Mouse (Mus musculus): ENCODE measurements around the gene Ttc38. TPM values are rescaled to one million over a fixed set of nuclear protein-coding genes. Genes with fewer than 3 reads are reported as not detected.

The Ttc38 gene
- polyA plus RNA-seq (2015; fragmentation: Nextera tagmentation; extraction: Ambion mirVana) = 4.8 and 6.0 TPM in 2 replicates

DNA sequence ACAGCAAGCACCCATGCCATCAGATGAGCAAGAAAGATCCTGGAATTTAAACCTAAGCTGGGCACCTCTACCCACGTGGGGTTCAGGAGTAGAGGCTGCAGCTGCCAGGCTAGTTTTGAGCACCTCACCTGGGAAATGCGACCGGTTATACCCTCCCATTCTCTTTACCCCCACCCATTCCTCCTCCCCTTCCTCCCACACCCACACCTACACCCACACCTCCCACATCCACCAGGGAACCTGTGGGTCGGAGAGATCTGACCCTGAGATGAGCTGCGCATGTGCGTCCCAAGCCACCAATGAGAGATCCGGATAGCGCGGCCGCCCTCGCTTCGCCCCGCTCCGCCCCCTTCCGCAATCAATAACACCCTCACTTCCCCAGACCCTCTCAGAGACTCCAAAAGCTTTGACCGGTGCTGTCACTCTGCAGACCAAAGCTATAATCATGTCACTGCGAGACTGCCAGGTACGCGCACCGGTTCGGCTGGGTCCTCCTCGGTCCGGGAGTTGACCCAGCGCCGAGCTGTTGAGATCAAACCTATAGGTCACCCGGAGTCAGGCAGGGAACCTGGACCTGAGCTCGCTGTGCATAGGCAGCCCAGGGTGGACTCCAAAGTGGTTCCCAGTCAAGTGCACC lies at the start of gene Ttc38:
Ttc38 (plus strand) TSS at position 353 of the 637 bp plus-strand sequence.
- H3K27ac ChIP-seq = peak within 1 kb of the TSS; percentile 57
- WGBS = 2% methylated on average over 27 of the region's 27 CpGs
- peak; percentile 82 for ATAC-seq (ENCODE audit: borderline replicate concordance, extremely low read depth, low FRiP score, low TSS enrichment)

GRCm38 (mm10) chr15:85783146-85783545 lies 49.0 kb upstream of the Ttc38 start:
- WGBS = 75% methylated on average over 4 of the region's 4 CpGs

More for the DNA sequence above, at the start of gene Ttc38:
- Histone ChIP-seq H3K36me3 (no peaks in the 10 kb centered on the region), H3K4me2 (peak within 1 kb of the TSS; percentile 83), H3K9ac (peak within 1 kb of the TSS; percentile 63), H3K4me1 (peaks cover 15% of the 10 kb centered on the region), H3K9me3 (no peaks in the 10 kb centered on the region), H3K27me3 (no peaks in the 10 kb centered on the region), H3K4me3 (peak within 1 kb of the TSS; percentile 63)

DNA sequence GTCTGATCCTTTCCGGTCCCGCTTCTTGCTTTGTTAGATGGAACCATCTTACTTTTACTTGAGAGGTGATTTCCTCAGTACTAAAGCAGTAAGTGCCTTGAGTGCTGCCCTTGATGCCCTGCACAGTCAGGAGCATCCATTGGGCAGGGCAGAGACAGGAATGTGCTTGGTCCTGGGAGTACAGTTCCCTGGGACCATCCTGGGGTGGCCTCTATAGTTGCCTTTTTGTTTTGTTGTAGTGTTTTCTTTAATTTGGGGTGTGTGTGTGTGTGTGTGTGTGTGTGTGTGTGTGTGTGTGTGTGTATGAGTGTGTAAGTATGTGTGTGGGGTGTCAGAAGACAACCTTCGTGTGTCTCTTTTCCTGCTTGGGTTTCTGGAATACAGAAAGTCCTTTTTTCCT lies 47.8 kb upstream of the Ttc38 start:
- 84% methylated on average over 3 of the region's 3 CpGs for WGBS
- Histone ChIP-seq H3K9ac (no peak overlapping the region), H3K9me3 (no peaks in the 10 kb centered on the region), H3K4me3 (no peak overlapping the region), H3K4me1 (no peaks in the 10 kb centered on the region), H3K36me3 (no peaks in the 10 kb centered on the region), H3K27me3 (peaks cover 3% of the 10 kb centered on the region; the same call in 1 of the 2 replicates), H3K4me2 (no peak overlapping the region), H3K27ac (no peak overlapping the region)
- no peak for ATAC-seq (ENCODE audit: borderline replicate concordance, extremely low read depth, low FRiP score, low TSS enrichment)

More at GRCm38 (mm10) chr15:85783146-85783545, 49.0 kb upstream of the Ttc38 start:
- Histone ChIP-seq H3K27me3 (peaks cover 3% of the 10 kb centered on the region; the same call in 1 of the 2 replicates), H3K9ac (no peak overlapping the region), H3K4me3 (no peak overlapping the region), H3K4me2 (no peak overlapping the region), H3K27ac (no peak overlapping the region), H3K4me1 (no peaks in the 10 kb centered on the region), H3K36me3 (no peaks in the 10 kb centered on the region), H3K9me3 (no peaks in the 10 kb centered on the region)
- no peak for ATAC-seq (ENCODE audit: borderline replicate concordance, extremely low read depth, low FRiP score, low TSS enrichment)

DNA sequence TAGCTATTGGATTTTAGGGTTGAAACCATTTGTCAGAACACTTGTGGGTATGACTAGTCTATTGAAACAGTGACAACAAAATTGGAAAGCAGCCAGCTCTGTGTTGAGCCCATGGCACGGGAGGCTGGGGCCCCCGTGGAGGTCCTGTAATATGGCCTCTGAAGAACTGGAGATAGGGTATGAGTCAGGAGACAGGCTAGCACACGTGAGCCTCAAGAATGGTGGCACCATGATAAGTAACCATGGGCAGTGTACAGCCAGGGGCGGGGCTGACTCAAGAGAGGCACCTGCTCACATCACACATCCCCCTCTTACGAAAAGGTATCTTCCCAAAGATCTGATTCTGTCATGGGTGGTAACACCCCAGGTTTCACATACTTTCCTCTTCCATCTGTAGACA lies 45.4 kb upstream of the Ttc38 start:
- ATAC-seq (ENCODE audit: borderline replicate concordance, extremely low read depth, low FRiP score, low TSS enrichment) = no peak
- WGBS = 53% methylated on average over 5 of the region's 5 CpGs

DNA sequence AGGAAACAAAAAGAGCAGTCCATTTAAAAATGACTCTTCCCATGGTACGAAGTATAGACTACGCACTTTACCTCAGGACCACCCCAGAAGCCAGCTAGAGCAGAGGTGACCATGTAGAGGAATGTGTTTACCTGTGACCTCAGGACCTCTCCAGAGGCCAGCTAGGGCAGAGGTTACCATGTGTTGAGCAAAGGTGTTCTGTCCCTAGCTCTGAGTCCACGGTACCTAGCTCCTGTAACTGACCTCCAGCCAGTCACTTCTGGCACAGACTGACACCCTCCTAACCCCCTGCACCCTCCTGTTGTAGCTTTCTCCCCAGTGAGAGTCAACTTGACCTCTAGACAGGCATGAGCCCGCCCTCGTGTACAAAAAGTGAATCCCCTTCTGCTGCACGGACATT lies 44.6 kb upstream of the Ttc38 start:
- Histone ChIP-seq H3K27ac (no peak overlapping the region), H3K36me3 (no peaks in the 10 kb centered on the region), H3K4me2 (no peak overlapping the region), H3K9me3 (no peaks in the 10 kb centered on the region), H3K4me1 (no peaks in the 10 kb centered on the region), H3K9ac (no peak overlapping the region), H3K4me3 (no peak overlapping the region), H3K27me3 (peaks cover 3% of the 10 kb centered on the region; the same call in 1 of the 2 replicates)
- WGBS = 82% methylated on average over 6 of the region's 6 CpGs
- no peak for ATAC-seq (ENCODE audit: borderline replicate concordance, extremely low read depth, low FRiP score, low TSS enrichment)

More for the DNA sequence above, 45.4 kb upstream of the Ttc38 start:
- Histone ChIP-seq H3K4me2 (no peak overlapping the region), H3K27ac (no peak overlapping the region), H3K27me3 (peaks cover 3% of the 10 kb centered on the region; the same call in 1 of the 2 replicates), H3K36me3 (no peaks in the 10 kb centered on the region), H3K9ac (no peak overlapping the region), H3K9me3 (no peaks in the 10 kb centered on the region), H3K4me1 (no peaks in the 10 kb centered on the region), H3K4me3 (no peak overlapping the region)

GRCm38 (mm10) chr15:85788051-85788450 lies 44.1 kb upstream of the Ttc38 start:
- Histone ChIP-seq H3K9ac (no peak overlapping the region), H3K9me3 (no peaks in the 10 kb centered on the region)
- WGBS = 92% methylated on average over 4 of the region's 4 CpGs

DNA sequence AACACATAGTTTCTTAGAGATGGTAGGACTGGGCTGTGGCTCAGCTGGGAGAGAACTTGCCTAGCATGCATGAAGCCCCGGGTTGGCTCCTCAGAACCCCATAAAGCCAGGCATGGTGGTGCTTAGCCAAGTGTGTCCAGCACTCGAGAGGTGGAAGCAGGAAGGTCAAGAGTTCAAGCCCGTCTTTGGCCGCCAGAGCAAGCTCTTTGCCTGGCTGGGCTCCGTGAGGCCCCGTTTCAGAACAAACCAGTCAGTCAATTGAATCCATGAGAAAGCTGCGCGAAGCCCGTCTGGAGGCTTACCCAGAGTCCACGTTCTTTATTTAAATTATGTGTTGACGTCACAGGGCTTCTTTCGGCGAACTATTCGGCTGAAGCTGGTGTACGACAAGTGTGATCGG lies 43.5 kb upstream of the Ttc38 start:
- H3K4me1 ChIP-seq = no peaks in the 10 kb centered on the region
- ATAC-seq (ENCODE audit: borderline replicate concordance, extremely low read depth, low FRiP score, low TSS enrichment) = no peak
- no peak overlapping the region for H3K9ac ChIP-seq
- H3K4me3 ChIP-seq = no peak overlapping the region
- H3K27ac ChIP-seq = no peak overlapping the region
- H3K4me2 ChIP-seq = no peak overlapping the region
- H3K9me3 ChIP-seq = no peaks in the 10 kb centered on the region
- no peaks in the 10 kb centered on the region for H3K36me3 ChIP-seq
- H3K27me3 ChIP-seq = peaks cover 3% of the 10 kb centered on the region; the same call in 1 of the 2 replicates
- WGBS = 64% methylated on average over 16 of the region's 16 CpGs

More at GRCm38 (mm10) chr15:85788051-85788450, 44.1 kb upstream of the Ttc38 start:
- H3K4me3 ChIP-seq = no peak overlapping the region
- no peaks in the 10 kb centered on the region for H3K4me1 ChIP-seq
- no peaks in the 10 kb centered on the region for H3K36me3 ChIP-seq
- no peak overlapping the region for H3K4me2 ChIP-seq
- peaks cover 3% of the 10 kb centered on the region; the same call in 1 of the 2 replicates for H3K27me3 ChIP-seq
- H3K27ac ChIP-seq = no peak overlapping the region
- ATAC-seq (ENCODE audit: borderline replicate concordance, extremely low read depth, low FRiP score, low TSS enrichment) = no peak

DNA sequence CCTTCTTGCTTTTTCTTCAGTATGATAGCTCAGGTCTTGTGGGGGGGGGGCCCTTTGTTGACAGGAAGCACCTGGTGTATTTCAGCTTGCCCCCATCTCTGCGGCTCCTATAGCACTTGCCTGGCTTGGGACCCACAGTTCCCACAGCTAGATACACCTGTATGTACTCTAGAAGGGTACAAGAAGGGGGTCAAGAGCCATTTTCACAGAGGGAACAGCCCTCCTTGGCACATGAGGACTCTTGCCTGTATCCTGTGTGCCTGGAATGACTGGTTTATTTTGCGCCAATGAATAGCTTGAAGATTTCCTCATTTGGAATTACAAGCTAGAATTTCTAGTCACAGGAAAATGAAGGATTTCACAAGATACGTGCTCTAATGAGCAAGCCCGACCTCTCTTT lies 40.7 kb upstream of the Ttc38 start:
- Histone ChIP-seq H3K4me2 (no peak overlapping the region), H3K9ac (no peak overlapping the region), H3K4me3 (no peak overlapping the region), H3K9me3 (no peaks in the 10 kb centered on the region), H3K4me1 (no peaks in the 10 kb centered on the region), H3K36me3 (no peaks in the 10 kb centered on the region), H3K27me3 (no peaks in the 10 kb centered on the region), H3K27ac (no peak overlapping the region)
- 54% methylated on average over 4 of the region's 4 CpGs for WGBS
- ATAC-seq (ENCODE audit: borderline replicate concordance, extremely low read depth, low FRiP score, low TSS enrichment) = no peak

DNA sequence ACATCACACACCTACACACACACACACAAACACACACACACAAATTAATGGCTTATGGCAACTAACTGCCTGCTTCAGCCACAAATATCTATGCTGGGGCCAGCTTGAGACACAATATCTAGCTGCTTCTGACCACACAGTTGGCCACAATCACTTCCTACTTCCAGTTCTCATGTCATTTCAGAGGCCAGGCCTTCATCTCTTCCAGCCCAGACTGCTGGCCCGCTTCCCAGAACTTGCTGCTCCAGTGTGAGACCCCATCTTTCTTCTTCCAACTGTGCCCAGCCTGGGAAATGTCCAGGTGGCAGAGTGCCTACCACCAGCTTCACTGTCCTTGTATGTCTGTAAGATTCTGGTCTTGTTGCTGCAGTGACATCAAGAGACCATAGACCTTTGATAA lies 39.3 kb upstream of the Ttc38 start:
- Histone ChIP-seq H3K4me3 (no peak overlapping the region), H3K4me2 (no peak overlapping the region), H3K27ac (no peak overlapping the region), H3K9ac (no peak overlapping the region), H3K27me3 (no peaks in the 10 kb centered on the region), H3K36me3 (no peaks in the 10 kb centered on the region), H3K9me3 (no peaks in the 10 kb centered on the region), H3K4me1 (no peaks in the 10 kb centered on the region)
- 68% methylated on average over 1 of the region's 1 CpGs for WGBS
- ATAC-seq (ENCODE audit: borderline replicate concordance, extremely low read depth, low FRiP score, low TSS enrichment) = no peak

DNA sequence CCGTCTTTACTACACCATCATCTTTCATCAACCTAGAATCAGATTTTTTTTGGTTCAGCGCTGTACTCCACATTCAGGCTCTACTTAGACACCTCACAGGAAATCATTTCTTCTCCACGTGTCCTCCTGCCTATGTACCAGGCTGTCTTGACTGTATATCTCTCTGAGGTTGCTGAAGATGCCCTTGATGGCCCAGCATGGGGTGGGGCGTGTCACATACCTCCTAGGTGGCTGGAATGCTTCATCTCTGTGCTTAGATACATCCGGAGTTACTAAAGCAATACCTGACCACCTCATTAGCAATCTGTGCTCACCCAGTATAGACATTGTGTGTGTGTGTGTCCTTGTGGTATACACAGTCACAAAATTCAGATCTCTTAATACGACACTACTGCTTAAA lies 36.6 kb upstream of the Ttc38 start:
- Histone ChIP-seq H3K27ac (no peak overlapping the region), H3K27me3 (no peaks in the 10 kb centered on the region), H3K4me3 (no peak overlapping the region), H3K36me3 (no peaks in the 10 kb centered on the region), H3K9me3 (no peaks in the 10 kb centered on the region), H3K4me2 (no peak overlapping the region), H3K4me1 (no peaks in the 10 kb centered on the region), H3K9ac (no peak overlapping the region)
- WGBS = 76% methylated on average over 6 of the region's 6 CpGs
- no peak for ATAC-seq (ENCODE audit: borderline replicate concordance, extremely low read depth, low FRiP score, low TSS enrichment)

GRCm38 (mm10) chr15:85798676-85799075 lies 33.4 kb upstream of the Ttc38 start:
- no peak overlapping the region for H3K4me3 ChIP-seq
- WGBS = 89% methylated on average over 8 of the region's 8 CpGs
- no peak overlapping the region for H3K27ac ChIP-seq
- H3K4me1 ChIP-seq = no peaks in the 10 kb centered on the region
- H3K9me3 ChIP-seq = no peaks in the 10 kb centered on the region
- H3K9ac ChIP-seq = no peak overlapping the region
- H3K4me2 ChIP-seq = no peak overlapping the region
- no peaks in the 10 kb centered on the region for H3K36me3 ChIP-seq
- no peaks in the 10 kb centered on the region for H3K27me3 ChIP-seq
- no peak for ATAC-seq (ENCODE audit: borderline replicate concordance, extremely low read depth, low FRiP score, low TSS enrichment)

- no peak for ATAC-seq (ENCODE audit: borderline replicate concordance, extremely low read depth, low FRiP score, low TSS enrichment)
- Histone ChIP-seq H3K4me3 (no peak overlapping the region), H3K36me3 (no peaks in the 10 kb centered on the region), H3K9ac (no peak overlapping the region), H3K9me3 (no peaks in the 10 kb centered on the region), H3K27ac (no peak overlapping the region), H3K27me3 (no peaks in the 10 kb centered on the region), H3K4me1 (no peaks in the 10 kb centered on the region), H3K4me2 (no peak overlapping the region)
- WGBS = 75% methylated on average over 2 of the region's 2 CpGs
Observed at GRCm38 (mm10) chr15:85802931-85803330, 29.2 kb upstream of the Ttc38 start.
